Mouse (Mus musculus): ENCODE results near the gene Mapk1. TPM values are rescaled to one million over a fixed set of nuclear protein-coding genes. Genes with fewer than 3 reads are reported as not detected.

Gene Mapk1
- polyA plus RNA-seq, 1 experiment from 2014 or later, result 147 TPM

GRCm38 (mm10) chr16:17029971-17030695 is 47.0 kb downstream of the Mapk1 start:
- Histone ChIP-seq H3K4me3 (no peak overlapping the region), H3K36me3 (peaks cover 87% of the 10 kb centered on the region), H3K4me1 (no peaks in the 10 kb centered on the region), H3K27me3 (ENCODE audit: low read depth, poor library complexity, severe bottlenecking) (no peaks in the 10 kb centered on the region), H3K9me3 (replicated peaks) (no peaks in the 10 kb centered on the region), H3K27ac (replicated peaks) (no peak overlapping the region)
- DNase-seq (ENCODE audit: low spot score), result no peak
- 88% methylated on average over 4 of the region's 4 CpGs for WGBS

- H3K9me3 ChIP-seq (replicated peaks), result no peaks in the 10 kb centered on the region
- no peak for DNase-seq (ENCODE audit: low spot score)
- no peak overlapping the region for H3K4me3 ChIP-seq
- H3K27ac ChIP-seq (replicated peaks), result no peak overlapping the region
- peaks cover 88% of the 10 kb centered on the region for H3K36me3 ChIP-seq
- WGBS, result 91% methylated on average over 2 of the region's 2 CpGs
- no peaks in the 10 kb centered on the region for H3K4me1 ChIP-seq
- H3K27me3 ChIP-seq (ENCODE audit: low read depth, poor library complexity, severe bottlenecking), result no peaks in the 10 kb centered on the region
Measured at GRCm38 (mm10) chr16:17033754-17034153, 50.6 kb downstream of the Mapk1 start.

- peaks cover 100% of the 10 kb centered on the region for H3K36me3 ChIP-seq
- no peak overlapping the region for H3K4me3 ChIP-seq
- 93% methylated on average over 3 of the region's 3 CpGs for WGBS
- H3K9me3 ChIP-seq (replicated peaks), result no peaks in the 10 kb centered on the region
- H3K27me3 ChIP-seq (ENCODE audit: low read depth, poor library complexity, severe bottlenecking), result no peaks in the 10 kb centered on the region
- H3K27ac ChIP-seq (replicated peaks), result no peak overlapping the region
- DNase-seq (ENCODE audit: low spot score), result no peak
- H3K4me1 ChIP-seq, result peaks cover 5% of the 10 kb centered on the region; the same call in 1 of the 2 replicates
Measured at GRCm38 (mm10) chr16:17040716-17041115, 57.5 kb downstream of the Mapk1 start.

- DNase-seq (ENCODE audit: low spot score), result no peak
- H3K27me3 ChIP-seq (ENCODE audit: low read depth, poor library complexity, severe bottlenecking), result no peaks in the 10 kb centered on the region
- H3K4me3 ChIP-seq, result no peak overlapping the region
- no peak overlapping the region for H3K27ac ChIP-seq (replicated peaks)
- WGBS, result 90% methylated on average over 1 of the region's 1 CpGs
- H3K9me3 ChIP-seq (replicated peaks), result no peaks in the 10 kb centered on the region
- peaks cover 5% of the 10 kb centered on the region; the same call in 1 of the 2 replicates for H3K4me1 ChIP-seq
- peaks cover 100% of the 10 kb centered on the region for H3K36me3 ChIP-seq
Measured at GRCm38 (mm10) chr16:17041417-17041816, 58.2 kb downstream of the Mapk1 start.

DNA sequence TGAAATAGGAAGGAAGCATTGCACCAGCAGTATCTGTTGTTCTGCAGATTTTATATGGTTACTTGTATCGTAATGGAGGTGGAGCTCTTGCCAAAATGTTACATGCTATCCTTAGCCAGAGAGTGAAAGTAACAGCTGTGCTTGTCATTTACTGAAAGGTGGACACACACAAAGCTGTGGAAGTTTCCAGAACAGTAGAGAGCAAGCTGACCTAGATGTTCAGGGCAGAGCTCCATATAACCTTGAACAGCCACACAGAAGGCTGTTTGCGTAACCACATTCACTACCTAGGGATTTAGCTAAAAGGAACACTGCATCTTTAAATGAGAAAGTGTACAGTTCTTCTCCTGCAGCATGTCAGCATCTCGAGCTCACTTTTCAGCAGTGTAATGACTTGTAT is 61.1 kb downstream of the Mapk1 start:
- no peaks in the 10 kb centered on the region for H3K27me3 ChIP-seq (ENCODE audit: low read depth, poor library complexity, severe bottlenecking)
- peaks cover 97% of the 10 kb centered on the region for H3K36me3 ChIP-seq
- H3K4me3 ChIP-seq, result no peak overlapping the region
- no peak overlapping the region for H3K27ac ChIP-seq (replicated peaks)
- peaks cover 5% of the 10 kb centered on the region; the same call in 1 of the 2 replicates for H3K4me1 ChIP-seq
- DNase-seq (ENCODE audit: low spot score), result no peak
- 96% methylated on average over 3 of the region's 3 CpGs for WGBS
- H3K9me3 ChIP-seq (replicated peaks), result no peaks in the 10 kb centered on the region

DNA sequence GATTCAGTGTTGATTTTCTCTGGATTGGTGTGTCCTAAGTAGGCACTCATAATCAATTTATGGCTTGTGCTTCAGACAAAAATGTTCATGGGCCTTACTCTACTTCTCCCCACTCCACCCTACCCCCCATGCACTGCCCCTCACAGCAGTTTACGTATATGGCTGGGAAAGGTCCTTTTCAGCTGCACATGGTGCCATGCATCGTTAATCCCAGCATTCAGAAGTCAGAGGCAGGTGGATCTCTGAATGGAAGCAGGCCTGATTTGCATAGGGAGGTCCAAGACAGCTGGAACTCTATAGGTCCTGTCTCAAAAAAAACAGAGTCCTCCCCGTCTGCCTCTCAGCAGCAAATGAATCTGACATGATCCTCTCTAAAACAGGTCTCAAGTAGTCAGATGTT is 62.1 kb downstream of the Mapk1 start:
- 69% methylated on average over 3 of the region's 3 CpGs for WGBS
- H3K4me3 ChIP-seq, result no peak overlapping the region
- H3K4me1 ChIP-seq, result peaks cover 5% of the 10 kb centered on the region; the same call in 1 of the 2 replicates
- H3K9me3 ChIP-seq (replicated peaks), result no peaks in the 10 kb centered on the region
- no peak overlapping the region for H3K27ac ChIP-seq (replicated peaks)
- no peaks in the 10 kb centered on the region for H3K27me3 ChIP-seq (ENCODE audit: low read depth, poor library complexity, severe bottlenecking)
- H3K36me3 ChIP-seq, result peaks cover 95% of the 10 kb centered on the region
- DNase-seq (ENCODE audit: low spot score), result no peak

GRCm38 (mm10) chr16:17049886-17050285 is 66.7 kb downstream of the Mapk1 start:
- 93% methylated on average over 1 of the region's 1 CpGs for WGBS
- Histone ChIP-seq H3K27ac (replicated peaks) (no peak overlapping the region), H3K4me3 (no peak overlapping the region), H3K36me3 (peaks cover 49% of the 10 kb centered on the region), H3K4me1 (peaks cover 5% of the 10 kb centered on the region; the same call in 1 of the 2 replicates), H3K9me3 (replicated peaks) (no peaks in the 10 kb centered on the region), H3K27me3 (ENCODE audit: low read depth, poor library complexity, severe bottlenecking) (no peaks in the 10 kb centered on the region)
- no peak for DNase-seq (ENCODE audit: low spot score)

DNA sequence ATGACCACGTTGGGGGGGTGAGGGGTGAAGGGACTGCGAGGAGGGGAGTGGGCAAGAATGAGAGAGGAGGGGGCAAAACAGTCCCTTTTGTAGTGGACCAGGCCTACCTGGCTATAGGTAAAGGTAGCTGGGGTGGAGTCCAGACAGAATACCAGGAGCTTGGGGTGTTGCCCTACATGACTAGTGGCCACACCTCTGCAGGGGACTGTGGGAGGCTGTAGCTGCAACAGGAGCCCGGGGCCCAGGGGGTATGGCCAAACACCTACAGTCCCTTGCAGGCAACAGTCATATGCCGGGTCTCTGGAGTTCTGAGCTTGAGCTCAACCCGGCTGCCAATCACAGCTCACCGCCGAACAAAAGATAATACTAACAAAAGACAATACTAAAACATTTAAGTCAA is 68.9 kb downstream of the Mapk1 start:
- no peak for DNase-seq (ENCODE audit: low spot score)
- no peaks in the 10 kb centered on the region for H3K27me3 ChIP-seq (ENCODE audit: low read depth, poor library complexity, severe bottlenecking)
- no peaks in the 10 kb centered on the region for H3K9me3 ChIP-seq (replicated peaks)
- H3K27ac ChIP-seq (replicated peaks), result 0 out of 2 replicates have a peak overlapping the region, but pooled peaks have one; percentile 6
- no peak overlapping the region for H3K4me3 ChIP-seq
- WGBS, result 82% methylated on average over 7 of the region's 7 CpGs
- H3K36me3 ChIP-seq, result peaks cover 27% of the 10 kb centered on the region
- H3K4me1 ChIP-seq, result peaks cover 5% of the 10 kb centered on the region; the same call in 1 of the 2 replicates

GRCm38 (mm10) chr16:17053903-17054302 is 70.7 kb downstream of the Mapk1 start:
- Histone ChIP-seq H3K4me3 (no peak overlapping the region), H3K4me1 (peaks cover 5% of the 10 kb centered on the region; the same call in 1 of the 2 replicates), H3K27ac (replicated peaks) (no peak overlapping the region), H3K36me3 (peaks cover 10% of the 10 kb centered on the region), H3K27me3 (ENCODE audit: low read depth, poor library complexity, severe bottlenecking) (no peaks in the 10 kb centered on the region), H3K9me3 (replicated peaks) (no peaks in the 10 kb centered on the region)
- 82% methylated on average over 3 of the region's 3 CpGs for WGBS
- DNase-seq (ENCODE audit: low spot score), result no peak

DNA sequence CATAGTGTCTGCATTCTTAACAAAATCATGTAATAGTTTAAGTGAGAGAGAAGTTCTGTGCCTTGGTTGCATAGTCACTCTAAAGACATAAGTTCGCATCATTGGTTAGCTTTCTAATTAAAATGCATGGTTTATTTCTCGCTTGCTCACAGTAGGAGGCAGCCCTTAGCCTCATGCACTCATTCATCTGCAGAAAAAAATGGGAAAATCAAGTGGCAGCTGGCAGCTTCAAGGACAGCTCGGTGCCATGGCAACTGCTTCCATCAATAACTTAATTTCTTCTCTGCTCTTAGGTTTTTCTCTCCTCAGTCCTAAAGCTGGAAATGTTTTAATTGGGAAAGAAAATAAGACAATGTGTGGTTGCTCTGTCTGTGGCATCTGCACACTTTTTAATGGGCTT is 72.4 kb downstream of the Mapk1 start:
- WGBS, result 66% methylated on average over 3 of the region's 3 CpGs
- H3K4me1 ChIP-seq, result peaks cover 5% of the 10 kb centered on the region; the same call in 1 of the 2 replicates
- no peaks in the 10 kb centered on the region for H3K9me3 ChIP-seq (replicated peaks)
- H3K36me3 ChIP-seq, result no peaks in the 10 kb centered on the region
- no peak for DNase-seq (ENCODE audit: low spot score)
- no peak overlapping the region for H3K27ac ChIP-seq (replicated peaks)
- no peak overlapping the region for H3K4me3 ChIP-seq
- H3K27me3 ChIP-seq (ENCODE audit: low read depth, poor library complexity, severe bottlenecking), result no peaks in the 10 kb centered on the region

GRCm38 (mm10) chr16:17062338-17062737 is 79.2 kb downstream of the Mapk1 start:
- DNase-seq (ENCODE audit: low spot score), result no peak
- Histone ChIP-seq H3K4me1 (no peaks in the 10 kb centered on the region), H3K36me3 (no peaks in the 10 kb centered on the region), H3K4me3 (no peak overlapping the region), H3K9me3 (replicated peaks) (no peaks in the 10 kb centered on the region), H3K27ac (replicated peaks) (no peak overlapping the region), H3K27me3 (ENCODE audit: low read depth, poor library complexity, severe bottlenecking) (no peaks in the 10 kb centered on the region)
- 75% methylated on average over 1 of the region's 1 CpGs for WGBS

DNA sequence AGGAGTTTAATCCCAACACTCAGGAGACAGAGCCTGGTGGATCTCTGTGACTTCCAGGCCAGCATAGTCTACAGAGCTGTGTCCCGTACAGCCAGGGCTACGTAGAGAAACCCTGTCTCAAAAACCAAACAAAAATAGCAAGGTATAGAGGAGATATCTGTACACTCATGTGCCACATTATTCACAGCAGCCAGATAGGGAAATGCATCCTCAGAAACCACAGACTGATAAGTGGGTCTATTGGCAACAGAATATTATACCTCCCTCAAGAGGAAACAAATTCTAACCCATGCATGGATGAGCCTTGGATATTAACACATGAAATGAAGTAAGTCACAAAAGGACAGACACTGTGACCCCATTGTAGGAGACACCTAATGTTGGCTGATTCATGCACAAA is 84.4 kb downstream of the Mapk1 start:
- 96% methylated on average over 2 of the region's 2 CpGs for WGBS
- no peak for DNase-seq (ENCODE audit: low spot score)
- Histone ChIP-seq H3K27ac (replicated peaks) (no peak overlapping the region), H3K4me3 (no peak overlapping the region), H3K36me3 (peaks cover 13% of the 10 kb centered on the region), H3K27me3 (ENCODE audit: low read depth, poor library complexity, severe bottlenecking) (no peaks in the 10 kb centered on the region), H3K4me1 (peaks cover 24% of the 10 kb centered on the region), H3K9me3 (replicated peaks) (no peaks in the 10 kb centered on the region)

Data from midbrain, embryonic 10.5 days (tissue).